Mouse (Mus musculus): ENCODE data around the gene Sod2.
"Not testable (repeated sequence)": the region's sequence is repeated elsewhere in the genome, so short reads cannot be mapped to it uniquely, and the experiment has no call there.

Gene Sod2

GRCm38 (mm10) chr17:13009887-13010286 is 3.2 kb downstream of the Sod2 start:
- DNase-seq (ENCODE audit: low read depth, low spot score) = peak; percentile 74

DNA sequence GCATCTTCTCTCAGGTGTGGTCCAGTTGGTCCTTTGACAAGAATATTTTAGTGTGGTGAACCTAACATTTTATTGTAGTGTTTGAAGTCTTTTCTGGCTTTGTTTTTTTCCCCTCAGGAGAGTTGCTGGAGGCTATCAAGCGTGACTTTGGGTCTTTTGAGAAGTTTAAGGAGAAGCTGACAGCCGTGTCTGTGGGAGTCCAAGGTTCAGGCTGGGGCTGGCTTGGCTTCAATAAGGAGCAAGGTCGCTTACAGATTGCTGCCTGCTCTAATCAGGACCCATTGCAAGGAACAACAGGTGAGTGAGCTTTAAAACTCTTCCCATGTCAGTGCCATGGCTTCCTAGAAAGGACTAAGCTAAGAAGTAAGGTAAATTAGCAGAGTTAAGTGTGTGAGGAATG is 6.7 kb downstream of the Sod2 start:
- DNase-seq (ENCODE audit: low read depth, low spot score) = no peak

GRCm38 (mm10) chr17:13036627-13037192 is 30.1 kb downstream of the Sod2 start:
- DNase-seq (ENCODE audit: low read depth, low spot score) = not testable (repeated sequence)

GRCm38 (mm10) chr17:13043846-13044673 is 37.4 kb downstream of the Sod2 start:
- DNase-seq (ENCODE audit: low read depth, low spot score) = peak; percentile 63

DNA sequence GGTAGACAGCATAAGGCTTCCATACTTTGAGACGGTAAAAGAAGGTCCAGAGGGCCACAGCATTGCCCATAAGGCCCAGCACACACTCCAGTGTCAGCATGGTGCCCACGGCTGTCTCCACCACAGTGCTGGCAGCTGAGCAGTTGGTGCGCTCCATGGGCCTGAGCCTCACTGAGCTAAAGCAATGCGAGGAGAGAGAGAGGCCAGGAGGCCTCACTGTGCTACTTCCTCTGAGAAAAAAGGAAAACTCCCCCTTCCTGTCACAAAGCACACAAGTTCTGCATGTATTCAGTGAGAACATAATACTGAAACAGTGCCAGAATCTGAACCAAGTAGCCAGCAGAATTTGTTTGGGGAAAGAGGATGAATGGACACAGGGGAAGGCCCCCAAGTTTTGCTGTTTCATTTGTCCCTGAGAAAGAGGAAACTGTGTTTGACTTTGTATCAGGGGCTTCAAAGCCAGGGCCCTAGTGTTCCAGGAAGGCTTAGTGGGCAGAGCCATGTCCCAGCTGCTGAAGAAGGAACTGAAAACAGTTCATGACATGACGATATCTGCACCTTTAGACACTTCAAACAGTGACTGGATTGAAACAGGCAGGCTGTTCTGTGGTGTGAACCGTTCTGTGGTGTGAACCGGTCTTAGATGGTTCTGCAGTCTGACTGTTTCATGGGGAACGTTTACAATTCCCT is 45.6 kb downstream of the Sod2 start, which contains the start of gene Gpr31b:
Gene Gpr31b (minus strand): TSS at position 173 of the 690 bp plus-strand sequence.
- not testable (repeated sequence) for DNase-seq (ENCODE audit: low read depth, low spot score)

DNA sequence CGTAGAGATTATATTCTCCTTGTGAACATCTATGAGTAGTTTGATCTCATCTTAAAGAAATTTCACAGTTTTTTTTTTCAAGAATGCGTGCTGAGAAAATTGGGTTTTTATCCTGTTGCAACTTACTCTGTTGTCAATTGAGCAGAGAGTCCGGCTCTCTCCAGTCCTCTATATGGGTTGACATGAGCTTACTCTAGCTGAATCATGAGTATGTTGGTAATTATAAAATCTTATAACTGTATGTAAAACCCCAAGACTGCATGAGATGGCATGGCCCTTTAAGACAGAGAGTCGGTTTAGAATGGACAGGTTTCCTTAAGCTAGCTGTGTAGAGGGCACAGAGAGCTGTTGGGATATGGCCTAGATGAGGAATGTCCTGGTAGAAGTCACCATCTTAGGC is 54.2 kb downstream of the Sod2 start, which contains the start of gene Tcp10b:
Gene Tcp10b (plus strand): TSS at position 301 of the 400 bp plus-strand sequence.
- not testable (repeated sequence) for DNase-seq (ENCODE audit: low read depth, low spot score)

DNA sequence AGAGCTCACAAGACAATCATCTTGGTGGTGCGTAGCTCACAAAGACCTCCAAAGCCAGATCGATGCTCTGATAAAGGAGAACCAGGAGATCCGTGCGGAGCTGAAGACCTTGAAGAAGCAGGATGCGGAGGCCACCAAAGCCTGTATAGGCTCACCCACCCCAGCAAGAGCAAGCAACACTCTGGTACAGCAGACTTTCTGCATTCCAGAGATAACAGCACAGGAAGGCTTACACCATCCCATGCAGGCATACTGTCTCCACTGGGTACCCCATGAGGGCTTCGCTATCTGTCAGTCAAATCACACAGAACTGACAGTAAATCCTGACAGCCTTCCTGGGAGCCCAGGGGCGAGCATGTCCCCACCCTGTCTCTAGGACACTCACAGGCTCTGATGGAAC is 56.2 kb downstream of the Sod2 start:
- not testable (repeated sequence) for DNase-seq (ENCODE audit: low read depth, low spot score)

GRCm38 (mm10) chr17:13067864-13068385 is 61.3 kb downstream of the Sod2 start:
- not testable (repeated sequence) for DNase-seq (ENCODE audit: low read depth, low spot score)

DNA sequence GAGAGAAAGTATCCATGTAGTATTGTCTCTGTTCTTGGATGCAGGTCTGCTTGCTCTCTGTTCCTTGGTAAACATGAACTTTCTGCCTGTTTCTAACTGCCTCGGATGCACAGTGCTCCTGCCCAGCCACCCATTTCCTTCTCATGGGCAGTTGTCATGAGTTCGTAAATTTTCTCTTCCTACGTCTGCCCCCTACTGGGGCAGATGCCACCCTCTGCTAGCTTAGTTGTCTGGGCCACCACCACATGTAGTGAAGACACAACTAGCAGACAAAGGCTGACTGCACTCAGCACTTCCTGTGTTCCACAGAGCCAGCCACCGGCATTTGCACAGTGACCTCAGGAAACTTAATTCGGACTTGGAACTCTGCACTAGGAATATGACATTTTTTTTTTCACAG is 62.6 kb downstream of the Sod2 start:
- not testable (repeated sequence) for DNase-seq (ENCODE audit: low read depth, low spot score)

Measured in A20 (cell line).